Mouse (Mus musculus) NIH3T3 (cell line): ENCODE results near the gene Rps27.

Experiments used
- DNase-seq: peaks from one replicate; pipeline ENCODE4 v3.0.0-alpha.2; 2012; ENCODE audit warnings: low read depth

Gene Rps27

GRCm38 (mm10) chr3:90231507-90232333 lies 18.3 kb upstream of the Rps27 start, which contains the start of gene Jtb:
Gene Jtb, plus strand, starts transcription at chr3:90231597.
- DNase-seq, result peak; percentile 95

- DNase-seq, result no peak
These were observed 17.6 kb upstream of the Rps27 start for GRCm38 (mm10) chr3:90231075-90231474.

DNA sequence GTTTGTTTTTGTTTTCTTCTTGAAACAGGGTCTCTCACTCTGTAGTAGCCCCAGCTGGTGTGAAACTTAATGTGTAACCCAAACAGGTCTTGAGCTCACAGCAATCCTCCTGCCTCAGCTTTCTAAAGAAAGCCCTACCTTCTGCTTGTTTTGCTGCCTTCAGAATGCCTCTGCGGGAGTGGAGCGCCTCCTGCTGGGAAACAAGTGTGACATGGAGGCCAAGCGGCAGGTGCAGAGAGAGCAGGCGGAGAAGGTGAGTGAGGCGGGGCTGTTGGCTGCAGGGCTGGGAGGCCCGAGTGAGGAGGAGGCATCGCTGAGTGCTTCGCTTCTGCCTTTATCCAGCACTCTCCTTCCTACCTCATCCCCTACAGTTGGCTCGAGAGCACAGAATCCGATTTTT lies 10.9 kb upstream of the Rps27 start:
- no peak for DNase-seq

- DNase-seq, result no peak
These were observed 9.5 kb upstream of the Rps27 start for GRCm38 (mm10) chr3:90222941-90223340.

- no peak for DNase-seq
These were observed 9.0 kb upstream of the Rps27 start for GRCm38 (mm10) chr3:90222455-90222854.

DNA sequence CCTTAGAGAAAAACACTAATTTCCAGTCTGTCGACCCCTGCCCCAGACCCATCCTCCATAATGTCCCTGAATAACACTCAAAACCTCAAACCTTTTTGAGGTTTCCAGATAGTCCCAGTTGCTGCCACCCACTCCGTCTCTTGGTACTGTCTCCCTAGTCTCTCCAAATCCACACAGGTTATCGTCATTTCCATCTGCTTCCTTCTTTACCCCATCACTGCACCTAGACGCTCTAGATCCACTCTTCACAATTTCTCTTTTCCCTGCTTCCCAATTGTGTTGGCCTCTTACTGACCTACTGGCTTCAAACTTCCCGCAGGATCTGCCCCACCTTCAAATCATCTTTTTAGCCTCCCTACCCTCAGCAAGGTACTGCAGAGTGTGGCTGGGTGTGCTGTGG lies 7.7 kb upstream of the Rps27 start:
- no peak for DNase-seq

GRCm38 (mm10) chr3:90220531-90220951 lies 7.1 kb upstream of the Rps27 start:
- DNase-seq, result peak; percentile 89

- peak; percentile 85 for DNase-seq
These were observed 6.6 kb upstream of the Rps27 start for GRCm38 (mm10) chr3:90220088-90220487.

GRCm38 (mm10) chr3:90215825-90216380 lies 2.5 kb upstream of the Rps27 start:
- DNase-seq, result peak; percentile 54

DNA sequence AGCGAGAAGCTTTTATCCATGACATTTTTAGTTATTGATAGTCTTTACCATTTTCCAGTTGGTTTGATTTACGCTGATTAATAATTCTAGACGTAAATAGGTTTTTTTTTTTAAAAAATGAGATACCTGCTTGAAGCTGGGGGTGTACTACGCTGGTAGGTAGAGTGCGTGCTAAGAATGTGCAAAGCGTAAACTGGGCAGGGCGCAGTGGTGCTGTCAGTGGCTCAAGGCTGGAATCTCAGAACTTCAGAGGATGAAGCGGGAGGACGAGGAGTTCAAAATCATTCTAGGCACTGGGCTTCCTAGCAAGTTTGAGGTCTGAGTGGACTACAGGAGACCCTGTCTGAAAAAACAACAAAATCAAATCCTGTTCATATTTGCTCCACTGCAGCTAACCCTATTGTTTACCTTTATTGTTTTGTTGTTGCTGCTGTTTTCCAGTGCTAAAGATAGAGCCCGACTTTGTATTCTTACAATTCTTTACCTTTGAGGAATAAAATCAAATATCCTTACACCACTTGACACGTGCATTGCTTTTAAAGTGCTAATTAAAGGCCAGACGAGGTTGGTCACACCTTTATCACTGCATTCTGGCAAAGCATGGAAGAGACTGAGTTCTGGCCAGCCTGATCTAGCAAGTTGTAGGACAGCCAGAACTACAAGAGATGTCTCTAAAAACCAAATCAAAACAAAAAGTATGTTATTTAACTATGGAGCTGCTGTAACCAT lies 669 bp upstream of the Rps27 start:
- no peak for DNase-seq

GRCm38 (mm10) chr3:90212723-90213122 lies 728 bp downstream of the Rps27 start:
- no peak for DNase-seq

- DNase-seq, result no peak
These were observed 1.7 kb downstream of the Rps27 start for GRCm38 (mm10) chr3:90211475-90212398.

DNA sequence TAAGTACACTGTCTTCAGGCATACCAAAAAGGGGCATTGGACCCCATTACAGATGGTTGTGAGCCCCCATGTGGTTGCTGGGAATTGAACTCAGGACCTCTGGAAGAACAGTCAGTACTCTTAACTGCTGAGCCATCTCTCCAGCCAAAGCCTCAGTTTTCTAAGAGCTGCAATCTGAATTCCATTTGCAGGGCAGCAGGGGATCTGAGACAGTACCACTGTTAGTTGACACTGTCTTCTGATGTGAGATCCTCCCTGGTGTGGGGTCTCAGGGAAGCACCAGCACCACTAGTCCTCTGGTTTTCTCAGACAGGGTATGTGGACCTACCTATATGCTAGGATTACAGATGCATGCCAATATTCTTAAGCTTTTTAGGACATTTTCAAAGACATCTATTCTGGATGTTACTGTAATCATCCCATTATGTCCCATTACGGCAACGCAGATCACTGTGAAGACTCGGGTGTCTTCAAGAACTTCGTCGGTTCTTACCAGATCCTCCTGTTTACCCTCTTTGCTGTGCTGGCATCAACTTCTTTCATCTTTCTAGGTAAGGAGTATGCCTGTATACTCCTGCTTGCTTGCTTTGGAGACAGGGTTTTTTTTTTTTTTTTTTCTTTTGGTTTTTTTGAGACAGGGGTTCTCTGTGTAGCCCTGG lies 3.4 kb downstream of the Rps27 start:
- DNase-seq, result no peak

DNA sequence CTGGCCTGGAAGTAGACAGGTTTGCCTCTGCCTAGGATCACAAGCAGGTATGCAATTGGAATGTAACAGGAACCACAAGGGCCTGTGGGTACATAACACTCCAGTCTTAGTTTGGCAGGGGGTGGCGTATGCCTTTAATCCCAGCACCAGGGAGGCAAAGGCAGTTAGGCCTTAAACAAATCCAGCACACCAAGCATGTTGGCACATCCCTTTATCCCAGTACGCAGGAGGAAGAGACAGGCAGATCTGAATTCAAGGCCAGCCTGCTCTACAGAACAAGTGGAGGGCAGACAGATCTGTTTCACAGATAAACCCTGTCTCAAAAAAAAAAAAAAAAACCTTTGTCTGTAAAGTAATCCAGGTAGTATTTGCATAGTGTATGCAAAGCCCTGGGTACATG lies 4.8 kb downstream of the Rps27 start:
- DNase-seq, result no peak

DNA sequence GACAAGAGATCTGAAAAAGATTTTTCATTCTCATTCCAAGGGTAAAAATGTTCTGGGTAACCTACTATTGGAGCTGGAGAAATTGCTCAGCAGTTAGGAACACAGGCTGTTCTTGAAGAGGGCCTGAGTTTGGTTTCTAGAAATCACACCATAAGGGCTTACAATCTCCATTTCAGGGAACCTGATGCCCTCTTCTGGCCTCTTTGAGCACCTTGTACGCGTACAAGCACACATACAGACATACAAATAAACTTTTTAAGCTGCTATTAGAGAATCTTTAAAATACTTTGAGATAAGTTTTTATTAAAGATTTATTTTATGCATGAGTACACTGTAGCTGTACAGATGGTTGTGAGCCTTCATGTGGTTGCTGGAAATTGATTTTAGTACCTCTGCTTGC lies 8.9 kb downstream of the Rps27 start:
- DNase-seq, result no peak

DNA sequence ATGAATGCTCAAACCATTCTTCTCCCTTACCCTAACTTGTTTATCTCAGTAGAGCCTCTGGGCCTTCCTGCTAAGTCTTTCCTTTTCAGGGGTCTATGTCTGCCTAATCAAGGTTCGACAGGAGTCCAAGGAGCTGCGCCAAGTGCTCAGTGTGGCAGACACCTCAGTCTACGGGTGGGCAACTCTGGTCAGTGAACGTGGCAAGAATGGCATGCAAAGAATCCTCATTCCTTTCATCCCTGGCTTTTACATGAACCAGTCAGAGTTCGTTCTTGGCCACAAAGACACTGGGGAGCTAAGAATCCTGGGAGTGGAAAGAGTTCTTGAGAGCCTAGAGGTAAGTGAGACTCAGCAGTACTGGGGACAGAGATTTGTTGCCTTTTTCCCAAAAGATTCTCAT lies 9.8 kb downstream of the Rps27 start:
- DNase-seq, result no peak

DNA sequence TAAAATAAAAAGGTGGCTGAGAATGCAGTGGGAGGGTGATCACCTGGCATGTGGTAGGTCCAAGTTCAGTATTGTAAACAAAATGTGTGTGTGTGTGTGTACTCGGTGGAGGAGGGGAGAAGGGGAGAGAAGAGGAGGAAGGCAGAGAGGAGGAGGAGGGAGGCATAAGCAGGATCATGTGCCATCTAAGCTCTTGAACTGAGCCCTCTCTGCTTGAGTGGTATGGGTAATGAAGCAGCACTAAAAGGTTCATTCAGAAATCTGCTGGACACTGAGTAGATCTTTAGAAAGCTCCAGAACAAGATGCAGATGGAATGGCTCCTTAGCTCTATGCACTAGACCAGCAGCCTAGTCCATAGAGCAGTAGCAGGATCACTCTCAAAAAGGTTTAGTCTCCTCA lies 10.6 kb downstream of the Rps27 start:
- DNase-seq, result no peak

- DNase-seq, result no peak
These were observed 15.9 kb downstream of the Rps27 start for GRCm38 (mm10) chr3:90197548-90197947.

- DNase-seq, result no peak
These were observed 17.8 kb downstream of the Rps27 start for GRCm38 (mm10) chr3:90195644-90196043.

GRCm38 (mm10) chr3:90194759-90195158 lies 18.7 kb downstream of the Rps27 start:
- DNase-seq, result no peak

- no peak for DNase-seq
These were observed 22.5 kb downstream of the Rps27 start for GRCm38 (mm10) chr3:90190859-90191510.
